Mouse (Mus musculus) CD4-positive helper T cell, adult 2 months (primary cell): Measurements from ENCODE around the gene Gltpd2.

Experiments used
- DNase-seq: peaks from one replicate; pipeline ENCODE4 v3.0.0-alpha.2; 2012; ENCODE audit warnings: low read depth, missing footprints, low spot score

Gltpd2 gene

GRCm38 (mm10) chr11:70518923-70519322 lies at the start of gene Gltpd2:
TSS of gene Gltpd2 (plus strand) at chr11:70519196.
- DNase-seq = no peak

GRCm38 (mm10) chr11:70469764-70470163 lies 49.2 kb upstream of the Gltpd2 start:
- no peak for DNase-seq

GRCm38 (mm10) chr11:70472716-70473115 lies 46.3 kb upstream of the Gltpd2 start:
- no peak for DNase-seq

GRCm38 (mm10) chr11:70473291-70473690 lies 45.7 kb upstream of the Gltpd2 start:
- peak; percentile 37 for DNase-seq

GRCm38 (mm10) chr11:70474872-70475534 lies 44.0 kb upstream of the Gltpd2 start:
- no peak for DNase-seq

- no peak for DNase-seq
Measured at GRCm38 (mm10) chr11:70485498-70485897, 33.5 kb upstream of the Gltpd2 start.

GRCm38 (mm10) chr11:70487816-70488215 lies 31.2 kb upstream of the Gltpd2 start:
- DNase-seq = no peak

GRCm38 (mm10) chr11:70489138-70489537 lies 29.9 kb upstream of the Gltpd2 start:
- no peak for DNase-seq

- DNase-seq = no peak
Measured at GRCm38 (mm10) chr11:70489684-70490083, 29.3 kb upstream of the Gltpd2 start.

- DNase-seq = peak; percentile 28
Measured at GRCm38 (mm10) chr11:70499566-70500475, 19.2 kb upstream of the Gltpd2 start.

- no peak for DNase-seq
Measured at GRCm38 (mm10) chr11:70500476-70500812, 18.6 kb upstream of the Gltpd2 start.

- DNase-seq = no peak
Measured at GRCm38 (mm10) chr11:70502018-70502417, 17.0 kb upstream of the Gltpd2 start.

- no peak for DNase-seq
Measured at GRCm38 (mm10) chr11:70504970-70505369, 14.0 kb upstream of the Gltpd2 start, which contains the start of gene Tm4sf5. TSS of gene Tm4sf5 (plus strand) at chr11:70505244.

- DNase-seq = peak; percentile 80
Measured at GRCm38 (mm10) chr11:70506385-70506784, 12.6 kb upstream of the Gltpd2 start.

- DNase-seq = no peak
Measured at GRCm38 (mm10) chr11:70506962-70507515, 12.0 kb upstream of the Gltpd2 start.

GRCm38 (mm10) chr11:70509753-70510564 lies 9.0 kb upstream of the Gltpd2 start:
- DNase-seq = peak; percentile 80

GRCm38 (mm10) chr11:70511242-70511641 lies 7.8 kb upstream of the Gltpd2 start:
- DNase-seq = no peak

- no peak for DNase-seq
Measured at GRCm38 (mm10) chr11:70511825-70512224, 7.2 kb upstream of the Gltpd2 start.

GRCm38 (mm10) chr11:70512709-70513342 lies 6.2 kb upstream of the Gltpd2 start:
- DNase-seq = peak; percentile 41

GRCm38 (mm10) chr11:70513520-70513919 lies 5.5 kb upstream of the Gltpd2 start:
- no peak for DNase-seq

- no peak for DNase-seq
Measured at GRCm38 (mm10) chr11:70514288-70514687, 4.7 kb upstream of the Gltpd2 start, which contains the start of gene Vmo1. TSS of gene Vmo1 (minus strand) at chr11:70514616.
